Mouse (Mus musculus) spleen, postnatal 4 days (tissue): ENCODE results near the gene Fam117a.

Experiments
- DNase-seq, 2 experiments: peaks; one replicate each; pipeline ENCODE4 v3.0.0; 2022; ENCODE audit warnings: low spot score in 2 of 2

The Fam117a gene

GRCm38 (mm10) chr11:95420880-95421435 is 84.1 kb downstream of the Fam117a start:
- DNase-seq: no peak

- no peak for DNase-seq
These were observed 86.7 kb downstream of the Fam117a start for GRCm38 (mm10) chr11:95423505-95423904.

DNA sequence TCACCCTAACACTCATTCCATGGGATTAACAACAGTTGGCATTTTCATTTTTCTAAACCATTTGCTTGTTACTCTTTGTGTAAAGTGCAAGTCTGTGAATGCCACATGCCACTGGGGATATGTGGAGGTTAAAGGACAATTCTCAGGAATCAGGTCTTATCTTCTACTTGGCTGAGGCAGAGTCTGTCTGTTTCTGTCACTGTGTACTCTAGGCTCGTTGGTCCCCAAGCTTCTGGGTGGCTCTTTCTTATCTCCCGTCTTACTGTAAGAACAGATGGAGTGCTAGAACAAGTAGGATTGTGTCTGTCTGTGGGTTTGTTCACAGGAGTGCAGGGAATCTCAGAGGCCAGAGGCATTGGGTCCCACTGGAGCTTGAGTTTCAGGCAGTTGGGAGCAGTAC is 94.5 kb downstream of the Fam117a start:
- no peak for DNase-seq
